Mouse (Mus musculus) CH12.LX (cell line): ENCODE results near the gene Scn8a. TPM values are rescaled to one million over a fixed set of nuclear protein-coding genes. Genes with fewer than 3 reads are reported as not detected.

Source experiments
- DNase-seq: peaks from one replicate; pipeline ENCODE4 v3.0.0-alpha.2; 2013; ENCODE audit errors: extremely low read depth
- H3K27ac ChIP-seq: 2 replicates; pipeline ENCODE4 v1.5.1; 2012; ENCODE audit warnings: low read depth, mild to moderate bottlenecking, control low read depth, moderate library complexity; ENCODE audit not compliant: insufficient read depth
- H3K27me3 ChIP-seq: replicated peaks from 2 replicates; pipeline ENCODE3; 2012; ENCODE audit warnings: inconsistent platforms
- H3K36me3 ChIP-seq, 2 experiments: replicated peaks in 1 of 2; 2 replicates each; pipeline versions ENCODE3 to v1.6.1; 2012; ENCODE audit warnings: inconsistent platforms in 1 of 2, low read length in 1 of 2, mild to moderate bottlenecking in 1 of 2, mixed read lengths in 1 of 2, moderate library complexity in 1 of 2; ENCODE audit not compliant: control insufficient read depth in 1 of 2, insufficient read depth in 1 of 2
- H3K4me1 ChIP-seq, 2 experiments: 2 replicates each; pipeline ENCODE4 v1.6.1; 2012; ENCODE audit warnings: inconsistent platforms in 1 of 2, moderate library complexity in 1 of 2; ENCODE audit not compliant: insufficient read depth in 2 of 2, control insufficient read depth in 1 of 2
- H3K4me2 ChIP-seq: 2 replicates; pipeline ENCODE4 v1.6.1; 2012; ENCODE audit warnings: low read depth, mild to moderate bottlenecking, control low read depth; ENCODE audit not compliant: poor library complexity, insufficient read depth, severe bottlenecking
- H3K4me3 ChIP-seq, 3 experiments: fragments of 150-350 bp in 1 of 3; sonication (generic) in 1 of 3; replicated peaks in 1 of 3; 2 replicates each; pipeline versions ENCODE3 to v1.5.1; 2011 to 2012; ENCODE audit warnings: low read depth in 2 of 3, low read length in 2 of 3, mild to moderate bottlenecking in 2 of 3, moderate library complexity in 2 of 3, control low read depth in 1 of 3, improper control_type of control experiment in 1 of 3, inconsistent platforms in 1 of 3, mixed read lengths in 1 of 3; ENCODE audit not compliant: poor library complexity in 1 of 3
- H3K79me2 ChIP-seq: replicated peaks from 2 replicates; pipeline ENCODE4 v1.6.1; 2012; ENCODE audit warnings: mild to moderate bottlenecking, moderate library complexity; ENCODE audit not compliant: control insufficient read depth, poor library complexity, insufficient read depth, severe bottlenecking; ENCODE audit errors: extremely low read depth
- H3K9ac ChIP-seq: 2 replicates; pipeline ENCODE4 v1.6.1; 2012; ENCODE audit warnings: low read depth, mild to moderate bottlenecking, control low read depth, moderate library complexity; ENCODE audit not compliant: insufficient read depth
- H3K9me3 ChIP-seq: replicated peaks from 2 replicates; pipeline ENCODE3; 2012; ENCODE audit warnings: low read length, inconsistent platforms, mixed read lengths
- CHD2 ChIP-seq: IDR thresholded peaks from 2 replicates; pipeline ENCODE4 v1.6.1; 2011; ENCODE audit warnings: low read length, improper control_type of control experiment
- CTCF ChIP-seq, 2 experiments: IDR thresholded peaks in 1 of 2; conservative IDR thresholded peaks in 1 of 2; 2 replicates each; pipeline ENCODE4 v1.5.1; 2011 to 2012; ENCODE audit warnings: low read depth in 2 of 2, low read length in 2 of 2, improper control_type of control experiment in 1 of 2, inconsistent platforms in 1 of 2, mild to moderate bottlenecking in 1 of 2, moderate library complexity in 1 of 2
- E2F4 ChIP-seq: IDR thresholded peaks from 2 replicates; pipeline ENCODE4 v1.6.1; 2011; ENCODE audit warnings: low read depth, low read length, improper control_type of control experiment; ENCODE audit not compliant: insufficient replicate concordance
- HCFC1 ChIP-seq: IDR thresholded peaks from 2 replicates; pipeline ENCODE4 v1.6.1; 2012; ENCODE audit warnings: low read depth, mild to moderate bottlenecking, inconsistent platforms, low read length, improper control_type of control experiment
- IRF4 ChIP-seq: IDR thresholded peaks from 2 replicates; pipeline ENCODE4 v1.6.1; 2014; ENCODE audit warnings: low read depth, mild to moderate bottlenecking, inconsistent platforms, low read length, improper control_type of control experiment
- KAT2A ChIP-seq: IDR thresholded peaks from 2 replicates; pipeline ENCODE4 v1.6.1; 2012; ENCODE audit warnings: low read length, improper control_type of control experiment, inconsistent platforms; ENCODE audit not compliant: insufficient replicate concordance
- MXI1 ChIP-seq: IDR thresholded peaks from 2 replicates; pipeline ENCODE4 v1.6.1; 2011; ENCODE audit warnings: mild to moderate bottlenecking, low read depth, low read length, improper control_type of control experiment
- MYC ChIP-seq: IDR thresholded peaks from 2 replicates; pipeline ENCODE4 v1.6.1; 2011; ENCODE audit warnings: low read depth, mild to moderate bottlenecking, improper control_type of control experiment, low read length
- NRF1 ChIP-seq: IDR thresholded peaks from 2 replicates; pipeline ENCODE4 v1.6.1; 2014; ENCODE audit warnings: low read depth, mild to moderate bottlenecking, inconsistent platforms, low read length, improper control_type of control experiment, moderate library complexity
- POLR2A ChIP-seq: IDR thresholded peaks from 2 replicates; pipeline ENCODE4 v1.6.1; 2011; ENCODE audit warnings: low read depth, mild to moderate bottlenecking, improper control_type of control experiment, low read length
- POLR2AphosphoS2 ChIP-seq: IDR thresholded peaks from 2 replicates; pipeline ENCODE4 v1.6.1; 2011; ENCODE audit warnings: low read depth, low read length, improper control_type of control experiment
- RCOR1 ChIP-seq: conservative IDR thresholded peaks from 2 replicates; pipeline ENCODE4 v1.6.1; 2012; ENCODE audit warnings: low read depth, mild to moderate bottlenecking, inconsistent platforms, low read length, improper control_type of control experiment
- TCF12 ChIP-seq: IDR thresholded peaks from 2 replicates; pipeline ENCODE4 v1.6.1; 2014; ENCODE audit warnings: low read depth, mild to moderate bottlenecking, inconsistent platforms, low read length, improper control_type of control experiment
- USF2 ChIP-seq: conservative IDR thresholded peaks from 2 replicates; pipeline ENCODE4 v1.6.1; 2011; ENCODE audit warnings: low read depth, low read length, improper control_type of control experiment
- ZKSCAN1 ChIP-seq: IDR thresholded peaks from 2 replicates; pipeline ENCODE4 v1.6.1; 2012; ENCODE audit warnings: low read depth, inconsistent platforms, low read length, improper control_type of control experiment, borderline replicate concordance
- ZNF384 ChIP-seq: IDR thresholded peaks from 2 replicates; pipeline ENCODE4 v1.6.1; 2012; ENCODE audit warnings: low read depth, low read length, improper control_type of control experiment, inconsistent platforms
- dilution Hi-C: fragments of 300-500 bp; cut with MboI; formaldehyde crosslinking; loops from 2 replicates; pipeline ENCODE4 v1.14.3; 2020; ENCODE audit warnings: low sequenced_read_pairs; ENCODE audit not compliant: extremely low pct_unique_long_range_greater_than_20kb, extremely low pct_ligation_motif_present
- in situ Hi-C: fragments of 300-500 bp; cut with MboI; formaldehyde crosslinking; loops from 3 replicates; pipeline ENCODE4 v1.14.3; 2019; ENCODE audit warnings: low sequenced_read_pairs, low pct_ligation_motif_present, low pct_unique_long_range_greater_than_20kb, mixed read lengths
- polyA plus RNA-seq: library from polyadenylated mRNA; unstranded; fragments of >175 nt; gene quantifications from 2 replicates; pipeline ENCODE4 v1.2.1, GENCODE M21; 2012; ENCODE audit warnings: low read depth; ENCODE audit not compliant: insufficient read length
- total RNA-seq, 2 experiments: library from RNA; depleted of rRNA; stranded (reverse); fragments of 300-350 nt in 1 of 2; fragments of >200 nt in 1 of 2; gene quantifications; 2 replicates each; pipeline ENCODE4 v1.2.3; 2012 to 2014

Gene Scn8a
- total and polyA plus RNA-seq, 3 experiments, result 0.13 to 0.39 (median 0.15) TPM

GRCm38 (mm10) chr15:100903811-100904210, 34.2 kb downstream of the Scn8a start:
- TF ChIP-seq POLR2A, result no peak
- no peak for TF ChIP-seq CHD2
- no peak for TF ChIP-seq USF2
- no peak for TF ChIP-seq POLR2AphosphoS2
- TF ChIP-seq MXI1, result no peak
- TF ChIP-seq TCF12, result no peak
- TF ChIP-seq RCOR1, result no peak
- TF ChIP-seq HCFC1, result no peak
- no peak for TF ChIP-seq CTCF (conservative IDR thresholded peaks at IDR 0.05 in 1 of 2, IDR thresholded peaks at IDR 0.05 in 1 of 2; ENCODE audit: low read depth in 2 of 2, low read length in 2 of 2)
- TF ChIP-seq IRF4, result no peak
- no peak for TF ChIP-seq E2F4
- TF ChIP-seq ZKSCAN1, result no peak
- no peak for TF ChIP-seq NRF1
- no peak for TF ChIP-seq MYC
- no peak for DNase-seq
- in situ Hi-C loops, result no loop called here
- H3K27ac ChIP-seq, result no peak overlapping the region
- no peaks in the 10 kb centered on the region for H3K36me3 ChIP-seq
- no peak overlapping the region for H3K4me2 ChIP-seq
- peaks cover 0 to 9% of the 10 kb centered on the region in 2 experiments; a peak in 2 of 4 replicates for H3K4me1 ChIP-seq
- no peaks in the 10 kb centered on the region for H3K79me2 ChIP-seq
- H3K9ac ChIP-seq, result no peak overlapping the region
- H3K27me3 ChIP-seq, result peaks cover 19% of the 10 kb centered on the region
- no peaks in the 10 kb centered on the region for H3K9me3 ChIP-seq
- no peak overlapping the region for H3K4me3 ChIP-seq
- dilution Hi-C loops, result no loop called here

- dilution Hi-C loops, result no loop called here
- Histone ChIP-seq H3K4me2 (no peak overlapping the region), H3K36me3 (no peaks in the 10 kb centered on the region), H3K9me3 (no peaks in the 10 kb centered on the region), H3K4me3 (no peak overlapping the region), H3K27me3 (peaks cover 24% of the 10 kb centered on the region), H3K27ac (no peak overlapping the region), H3K9ac (no peak overlapping the region), H3K4me1 (peaks cover 0 to 9% of the 10 kb centered on the region in 2 experiments; a peak in 2 of 4 replicates), H3K79me2 (no peaks in the 10 kb centered on the region)
- DNase-seq, result peak; percentile 24
- in situ Hi-C loops, result no loop called here
- TF ChIP-seq KAT2A, result no peak
- peak; percentile 76 for TF ChIP-seq ZNF384
- TF ChIP-seq RCOR1, result no peak
- TF ChIP-seq, all 38 proteins: peak for 1
Observed at GRCm38 (mm10) chr15:100905006-100905405, 35.3 kb downstream of the Scn8a start.
